Mouse (Mus musculus): Measurements from ENCODE around the gene Klhl12.
"Not testable (repeated sequence)": the region's sequence is repeated elsewhere in the genome, so short reads cannot be mapped to it uniquely, and the experiment has no call there.

Gene Klhl12

GRCm38 (mm10) chr1:134454904-134455824, at the start of gene Klhl12:
TSS of gene Klhl12 (plus strand) at chr1:134455531.
- DNase-seq (ENCODE audit: low read depth, low spot score) = peak; percentile 88

DNA sequence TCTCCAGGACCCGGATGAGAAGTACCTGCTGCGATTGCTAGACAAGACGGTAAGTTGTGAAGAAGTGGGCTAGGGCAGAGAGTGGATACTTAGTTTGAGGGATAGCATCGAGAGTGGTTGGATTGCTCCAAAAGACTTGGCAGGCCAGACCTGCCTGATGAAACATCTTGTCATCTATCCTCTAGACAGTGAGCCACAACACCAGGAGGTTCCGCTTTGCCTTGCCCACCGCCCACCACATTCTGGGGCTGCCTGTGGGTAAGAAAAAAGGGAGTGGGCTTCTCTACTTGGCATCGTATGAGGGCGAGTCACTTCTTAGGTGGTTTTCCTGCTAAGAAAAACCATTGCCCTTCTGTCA, 48.9 kb upstream of the Klhl12 start:
- DNase-seq (ENCODE audit: low read depth, low spot score) = no peak

GRCm38 (mm10) chr1:134408080-134408479, 47.3 kb upstream of the Klhl12 start:
- DNase-seq (ENCODE audit: low read depth, low spot score) = no peak

DNA sequence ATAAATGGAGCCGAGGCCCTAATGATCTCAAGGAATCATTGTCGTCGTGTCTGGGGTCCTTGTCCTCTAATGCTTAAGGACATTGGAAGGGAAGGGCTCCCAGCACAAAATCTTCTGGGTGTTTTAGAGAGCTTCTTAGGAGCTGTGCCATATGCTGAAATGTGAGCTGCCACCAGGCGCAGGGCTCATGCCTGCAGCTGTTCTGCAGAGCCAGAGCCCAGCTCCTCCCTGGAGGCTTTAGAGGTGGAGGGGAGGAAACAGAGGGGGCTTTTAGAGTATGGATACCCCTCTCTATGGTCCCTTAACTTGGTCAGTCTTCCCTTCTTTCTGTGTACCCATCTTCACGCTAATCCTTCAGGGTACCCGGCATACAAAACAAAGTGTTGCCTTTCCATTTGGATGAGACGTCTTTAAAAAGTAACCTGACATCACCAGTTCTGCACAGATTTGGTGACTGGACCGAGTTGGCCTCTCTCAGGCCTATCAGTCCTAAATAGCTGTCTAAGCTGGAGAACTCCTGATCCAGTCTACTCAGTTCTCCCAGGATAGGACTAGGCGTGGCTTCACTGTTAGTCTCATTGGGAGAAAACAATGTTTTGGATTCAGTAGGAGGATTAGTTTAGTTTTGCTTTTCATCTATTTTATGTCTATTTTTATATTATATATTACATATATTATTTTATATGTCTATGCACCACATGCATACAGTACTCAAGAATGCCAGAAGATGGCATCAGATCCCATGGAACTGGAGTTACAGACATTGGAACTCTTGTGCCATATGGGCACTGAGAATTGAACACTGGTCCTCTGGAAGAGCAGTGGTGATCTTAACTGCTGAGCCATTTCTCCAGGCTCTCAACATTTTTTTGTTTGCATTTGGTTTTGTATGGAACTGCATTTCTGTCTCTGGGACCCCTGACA, 43.4 kb upstream of the Klhl12 start:
- peak; percentile 75 for DNase-seq (ENCODE audit: low read depth, low spot score)

DNA sequence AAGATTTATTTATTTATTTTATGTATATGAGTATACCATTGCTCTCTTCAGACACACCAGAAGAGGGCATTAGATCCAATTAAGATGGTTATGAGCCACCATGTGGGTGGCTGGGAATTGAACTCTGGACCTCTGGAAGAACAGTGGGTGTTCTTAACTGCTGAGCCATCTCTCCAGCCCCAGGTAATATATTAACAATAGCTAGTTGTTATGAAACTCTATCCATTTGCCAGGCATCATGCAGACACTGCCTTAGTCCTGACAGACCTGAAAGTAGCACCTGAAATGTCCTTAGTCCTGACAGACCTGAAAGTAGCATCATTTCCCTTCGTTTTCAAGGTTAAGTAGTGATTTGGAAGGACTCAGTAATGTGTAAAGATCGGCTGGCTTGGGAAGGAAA, 41.3 kb upstream of the Klhl12 start:
- DNase-seq (ENCODE audit: low read depth, low spot score) = no peak

DNA sequence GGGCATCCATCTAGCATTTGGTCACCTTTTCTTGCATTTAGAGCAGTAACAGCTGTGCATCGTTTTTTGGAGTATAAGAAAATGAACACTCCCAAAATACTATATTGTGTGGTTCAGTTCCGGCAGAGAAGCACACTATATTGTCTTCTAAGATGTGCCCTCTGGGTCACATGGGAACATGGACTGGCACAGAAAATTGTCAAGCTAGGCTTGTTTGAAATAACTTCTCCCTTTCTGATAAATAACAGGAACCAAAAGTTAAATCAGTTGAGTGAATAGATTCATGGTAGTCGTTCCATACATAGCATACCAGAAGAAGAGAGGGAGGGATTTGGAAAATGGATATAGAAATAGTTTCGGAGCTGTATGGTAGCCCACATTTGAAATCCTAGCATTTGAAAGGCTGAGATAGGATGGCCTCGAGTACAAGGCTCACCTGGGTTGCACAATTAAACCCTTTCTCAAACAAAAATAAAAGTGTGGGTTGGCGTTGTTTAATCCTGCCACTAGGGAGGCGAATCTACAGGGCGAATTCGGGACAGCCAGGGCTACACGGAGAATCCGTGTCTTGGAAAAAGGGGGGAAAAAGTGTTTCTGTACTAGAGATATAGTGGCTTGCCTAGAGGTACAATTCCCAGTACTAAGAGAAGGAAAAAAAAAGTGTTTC, 40.7 kb upstream of the Klhl12 start:
- no peak for DNase-seq (ENCODE audit: low read depth, low spot score)

DNA sequence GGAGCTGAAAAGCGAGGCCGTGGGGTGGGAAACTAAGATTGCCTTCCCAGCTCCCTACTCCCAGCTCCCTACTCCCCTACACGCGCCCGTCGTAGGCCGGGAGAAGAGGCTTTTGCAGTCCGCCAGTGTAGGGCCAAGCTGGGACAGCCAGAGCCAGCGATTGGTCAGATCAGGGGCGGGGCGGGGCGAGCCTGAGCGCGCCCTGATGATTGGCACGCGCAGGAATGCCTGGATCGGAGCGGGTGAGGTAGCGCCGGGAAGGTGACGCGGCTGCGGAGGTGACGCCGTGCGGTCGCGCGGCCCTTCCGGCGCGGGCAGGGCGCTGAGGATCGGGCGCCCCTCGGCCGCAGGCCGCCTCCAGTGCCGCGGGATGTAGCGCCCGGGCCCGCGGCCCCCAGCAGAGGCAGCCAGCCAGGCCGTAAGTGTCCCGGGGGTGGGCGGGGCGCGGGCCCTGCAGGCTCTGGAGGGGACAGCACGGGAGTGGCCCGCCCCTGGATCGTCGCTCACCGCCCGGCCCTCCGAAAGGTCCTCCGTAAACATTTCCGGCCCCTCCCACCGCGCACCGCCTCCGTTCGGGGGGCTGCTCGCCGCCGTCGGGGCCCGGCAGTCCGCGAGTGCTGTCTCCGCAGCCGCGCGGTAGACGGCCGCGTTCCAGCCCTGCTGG, 40.0 kb upstream of the Klhl12 start, which contains the start of gene Adipor1:
Adipor1 (plus strand) TSS at position 211 of the 664 bp plus-strand sequence.
- peak; percentile 96 for DNase-seq (ENCODE audit: low read depth, low spot score)

GRCm38 (mm10) chr1:134418414-134418975, 36.8 kb upstream of the Klhl12 start:
- DNase-seq (ENCODE audit: low read depth, low spot score) = no peak

GRCm38 (mm10) chr1:134419176-134419575, 36.2 kb upstream of the Klhl12 start:
- no peak for DNase-seq (ENCODE audit: low read depth, low spot score)

GRCm38 (mm10) chr1:134419751-134420458, 35.4 kb upstream of the Klhl12 start:
- DNase-seq (ENCODE audit: low read depth, low spot score) = no peak

GRCm38 (mm10) chr1:134423911-134424310, 31.4 kb upstream of the Klhl12 start:
- DNase-seq (ENCODE audit: low read depth, low spot score) = no peak

DNA sequence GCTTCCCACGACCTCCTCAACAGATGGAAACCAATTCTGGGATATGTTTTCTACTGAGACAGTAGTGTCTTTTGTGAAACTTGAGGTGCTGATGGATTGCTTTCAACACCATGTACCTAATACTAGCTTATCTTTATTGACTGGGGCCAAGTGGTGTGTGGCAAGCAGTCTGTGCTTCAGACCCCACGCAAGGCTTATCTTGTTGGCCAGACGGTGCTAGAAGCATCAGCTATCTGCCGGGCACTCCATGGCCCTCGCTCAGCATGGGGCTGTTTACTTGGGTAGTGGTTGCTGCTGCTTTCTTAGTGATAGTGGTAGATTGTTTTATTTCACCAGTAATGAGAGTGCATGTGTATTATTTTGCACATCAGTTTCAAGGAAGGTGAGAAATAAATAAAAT, 29.0 kb upstream of the Klhl12 start:
- DNase-seq (ENCODE audit: low read depth, low spot score) = no peak

DNA sequence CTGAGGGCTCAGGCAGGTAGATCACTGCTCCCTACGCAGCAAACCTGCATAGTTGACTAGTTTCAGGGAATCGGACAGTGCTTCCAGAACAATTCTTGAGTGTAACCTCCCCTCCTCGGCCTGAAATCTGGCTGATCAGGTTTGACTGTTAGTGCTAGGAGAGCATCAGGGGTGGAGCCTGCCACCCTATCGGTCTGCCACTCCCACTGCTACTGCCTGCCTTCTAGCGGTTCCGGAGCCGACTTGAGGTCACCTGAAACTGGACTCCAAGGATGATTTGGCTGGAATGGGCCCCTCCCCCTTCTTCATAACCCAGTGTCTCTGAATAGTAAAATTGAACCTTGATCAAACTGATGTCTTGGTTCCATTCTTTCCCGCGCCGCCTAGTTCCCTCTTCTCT, 22.3 kb upstream of the Klhl12 start:
- DNase-seq (ENCODE audit: low read depth, low spot score) = no peak

GRCm38 (mm10) chr1:134433473-134433872, 21.9 kb upstream of the Klhl12 start:
- DNase-seq (ENCODE audit: low read depth, low spot score) = no peak

GRCm38 (mm10) chr1:134435414-134435813, 19.9 kb upstream of the Klhl12 start:
- no peak for DNase-seq (ENCODE audit: low read depth, low spot score)

- no peak for DNase-seq (ENCODE audit: low read depth, low spot score)
These were observed 14.9 kb upstream of the Klhl12 start for GRCm38 (mm10) chr1:134440437-134440836.

- DNase-seq (ENCODE audit: low read depth, low spot score) = not testable (repeated sequence)
These were observed 13.6 kb upstream of the Klhl12 start for GRCm38 (mm10) chr1:134441737-134442136.

GRCm38 (mm10) chr1:134442394-134442793, 12.9 kb upstream of the Klhl12 start:
- DNase-seq (ENCODE audit: low read depth, low spot score) = no peak

- not testable (repeated sequence) for DNase-seq (ENCODE audit: low read depth, low spot score)
These were observed 12.0 kb upstream of the Klhl12 start for GRCm38 (mm10) chr1:134443288-134443687.

DNA sequence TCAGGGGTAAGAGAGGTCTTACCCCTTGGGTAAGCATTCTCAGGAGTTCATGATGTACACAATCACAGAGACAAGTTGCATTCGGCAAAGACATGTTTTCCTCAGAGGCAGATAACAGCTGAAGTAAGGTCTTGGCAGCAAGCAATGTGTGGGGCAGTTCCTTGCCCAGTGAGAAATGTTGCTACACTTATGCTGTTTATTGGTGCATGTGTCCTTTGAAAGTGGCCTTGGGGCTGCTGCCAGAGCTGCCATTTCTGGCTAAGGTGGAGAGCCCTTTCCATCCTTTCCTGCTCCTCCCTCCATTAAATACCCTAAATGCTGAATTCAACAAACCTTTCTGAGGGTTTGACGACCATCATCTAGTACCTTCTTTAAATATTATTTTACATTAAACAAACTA, 9.9 kb upstream of the Klhl12 start:
- DNase-seq (ENCODE audit: low read depth, low spot score) = no peak

Data from skeletal muscle tissue, adult 2 months (tissue).